Mouse (Mus musculus): ENCODE data around the gene Sf1.

Gene Sf1

GRCm38 (mm10) chr19:6375423-6376254, 12.1 kb downstream of the Sf1 start:
- DNase-seq (ENCODE audit: low spot score) = no peak

GRCm38 (mm10) chr19:6376255-6376564, 12.7 kb downstream of the Sf1 start:
- peak; percentile 64 for DNase-seq (ENCODE audit: low spot score)

GRCm38 (mm10) chr19:6376643-6377042, 13.2 kb downstream of the Sf1 start:
- no peak for DNase-seq (ENCODE audit: low spot score)

- no peak for DNase-seq (ENCODE audit: low spot score)
Observed at GRCm38 (mm10) chr19:6377327-6378040, 14.0 kb downstream of the Sf1 start.

- DNase-seq (ENCODE audit: low spot score) = no peak
Observed at GRCm38 (mm10) chr19:6380411-6381166, 17.1 kb downstream of the Sf1 start.

- DNase-seq (ENCODE audit: low spot score) = no peak
Observed at GRCm38 (mm10) chr19:6381238-6381637, 17.7 kb downstream of the Sf1 start.

- DNase-seq (ENCODE audit: low spot score) = no peak
Observed at GRCm38 (mm10) chr19:6382323-6382924, 18.9 kb downstream of the Sf1 start.

GRCm38 (mm10) chr19:6383470-6383869, 20.0 kb downstream of the Sf1 start:
- DNase-seq (ENCODE audit: low spot score) = no peak

GRCm38 (mm10) chr19:6384128-6384527, 20.6 kb downstream of the Sf1 start, which contains the start of gene Pygm:
Gene Pygm (plus strand): TSS chr19:6384399.
- DNase-seq (ENCODE audit: low spot score) = peak; percentile 67

- DNase-seq (ENCODE audit: low spot score) = no peak
Observed at GRCm38 (mm10) chr19:6384954-6385353, 21.5 kb downstream of the Sf1 start.

GRCm38 (mm10) chr19:6385419-6385818, 21.9 kb downstream of the Sf1 start:
- no peak for DNase-seq (ENCODE audit: low spot score)

GRCm38 (mm10) chr19:6385821-6386220, 22.3 kb downstream of the Sf1 start:
- no peak for DNase-seq (ENCODE audit: low spot score)

GRCm38 (mm10) chr19:6386234-6386633, 22.7 kb downstream of the Sf1 start:
- DNase-seq (ENCODE audit: low spot score) = no peak

- DNase-seq (ENCODE audit: low spot score) = no peak
Observed at GRCm38 (mm10) chr19:6388006-6388405, 24.5 kb downstream of the Sf1 start.

GRCm38 (mm10) chr19:6389803-6390202, 26.3 kb downstream of the Sf1 start:
- DNase-seq (ENCODE audit: low spot score) = peak; percentile 71

GRCm38 (mm10) chr19:6390251-6390650, 26.8 kb downstream of the Sf1 start:
- no peak for DNase-seq (ENCODE audit: low spot score)

- DNase-seq (ENCODE audit: low spot score) = no peak
Observed at GRCm38 (mm10) chr19:6392743-6393393, 29.4 kb downstream of the Sf1 start.

- DNase-seq (ENCODE audit: low spot score) = no peak
Observed at GRCm38 (mm10) chr19:6393637-6394036, 30.1 kb downstream of the Sf1 start.

GRCm38 (mm10) chr19:6396237-6396636, 32.7 kb downstream of the Sf1 start:
- no peak for DNase-seq (ENCODE audit: low spot score)

- no peak for DNase-seq (ENCODE audit: low spot score)
Observed at GRCm38 (mm10) chr19:6397582-6398249, 34.2 kb downstream of the Sf1 start.
